8 mouse cellular contexts compared by ENCODE assay signal in genomic region chr14:47297785-47298407, GRCm38 (mm10). TPM values are rescaled to one million over a fixed set of nuclear protein-coding genes. Genes with fewer than 3 reads are reported as not detected.
DNase-seq lines count a peak whose midpoint lies in the region; ATAC-seq and TF ChIP-seq lines count a peak whose summit lies in the region.

Gene Mapk1ip1l (plus strand): TSS chr14:47298266.

- TF ChIP-seq POLR2A in MEL (IDR thresholded peaks at IDR 0.05; ENCODE audit: control insufficient read depth in 1 of 2, insufficient read depth in 1 of 2, low read depth in 1 of 2, low read length in 2 of 2, poor library complexity in 1 of 2), result peak; percentile 83 to 92
- TF ChIP-seq POLR2A in cerebellum, adult 2 months (IDR thresholded peaks at IDR 0.05; ENCODE audit: borderline replicate concordance, insufficient read depth, low read length), result peak; percentile 54; the same call in 1 of the 2 replicates

- no peaks in the 10 kb centered on the region for H3K9me3 ChIP-seq in MEL (replicated peaks; ENCODE audit: insufficient read depth, low read length)
- H3K9me3 ChIP-seq in lung, embryonic 16.5 days (ENCODE audit: control insufficient read depth, low read length), result no peaks in the 10 kb centered on the region

- ATAC-seq in hematopoietic stem cell, adult 5-6 weeks (replicated peaks in 1 of 2; ENCODE audit: insufficient read depth in 1 of 2, low FRiP score in 2 of 2, low TSS enrichment in 1 of 2, low read depth in 1 of 2, poor library complexity in 2 of 2, severe bottlenecking in 2 of 2), result peak; percentile 84 to 98
- peak; percentile 91 for ATAC-seq in lung, embryonic 16.5 days (ENCODE audit: low read depth)

- peaks cover 1 to 40% of the 10 kb centered on the region in 2 experiments; a peak in 2 of 4 replicates for H3K36me3 ChIP-seq in MEL (ENCODE audit: control insufficient read depth in 1 of 2, insufficient read depth in 2 of 2, low read length in 2 of 2)
- no peaks in the 10 kb centered on the region for H3K36me3 ChIP-seq in lung, embryonic 16.5 days (ENCODE audit: control insufficient read depth, insufficient read depth, low read length)

- WGBS in cerebellum, adult 2 months, result under 1% methylated on average over 34 of the region's 34 CpGs
- WGBS in lung, embryonic 16.5 days, result under 1% methylated on average over 34 of the region's 34 CpGs

- peak within 1 kb of the TSS; percentile 98 for H3K9ac ChIP-seq in MEL (ENCODE audit: control insufficient read depth, low read depth, low read length, poor library complexity, severe bottlenecking)
- H3K9ac ChIP-seq in lung, embryonic 16.5 days (ENCODE audit: low read length), result peak within 1 kb of the TSS; percentile 96

- H3K4me1 ChIP-seq in MEL (ENCODE audit: control insufficient read depth in 1 of 2, insufficient read depth in 2 of 2, low read length in 2 of 2), result peaks cover 5 to 12% of the 10 kb centered on the region in 2 experiments
- 0 out of 2 replicates have a peak, but pooled peaks cover 4% of the 10 kb centered on the region for H3K4me1 ChIP-seq in cerebellum, adult 2 months (ENCODE audit: control insufficient read depth, insufficient read depth, low read length)
- peaks cover 11% of the 10 kb centered on the region for H3K4me1 ChIP-seq in lung, embryonic 16.5 days (replicated peaks; ENCODE audit: control insufficient read depth, insufficient read depth, low read length)

- peak within 1 kb of the TSS; percentile 90 for H3K27ac ChIP-seq in MEL (ENCODE audit: control insufficient read depth, low read depth, low read length)
- peak within 1 kb of the TSS; percentile 94 for H3K27ac ChIP-seq in cerebellum, adult 2 months (ENCODE audit: insufficient read depth, low read length)
- peak within 1 kb of the TSS; percentile 96 for H3K27ac ChIP-seq in lung, embryonic 16.5 days (ENCODE audit: low read length)

- no peaks in the 10 kb centered on the region for H3K27me3 ChIP-seq in MEL (ENCODE audit: control insufficient read depth in 1 of 2, insufficient read depth in 2 of 2, low read length in 2 of 2)
- H3K27me3 ChIP-seq in cerebellum, adult 2 months (ENCODE audit: control insufficient read depth, insufficient read depth, low read length), result no peaks in the 10 kb centered on the region
- H3K27me3 ChIP-seq in lung, embryonic 16.5 days (ENCODE audit: control insufficient read depth, insufficient read depth, low read depth, low read length), result no peaks in the 10 kb centered on the region

- H3K4me2 ChIP-seq in lung, embryonic 16.5 days (ENCODE audit: low read depth, low read length), result peak within 1 kb of the TSS; percentile 76

- peaks cover 42% of the 10 kb centered on the region for H3K79me2 ChIP-seq in MEL (ENCODE audit: control insufficient read depth, insufficient read depth, low read length, poor library complexity)

- peak; percentile 57 to 91 (median 78); a peak in 5 of 6 replicates for TF ChIP-seq CTCF in MEL (IDR thresholded peaks at IDR 0.05 in 2 of 3, conservative IDR thresholded peaks at IDR 0.05 in 1 of 3; ENCODE audit: control insufficient read depth in 1 of 3, insufficient read depth in 1 of 3, low read depth in 2 of 3, low read length in 3 of 3, poor library complexity in 1 of 3, severe bottlenecking in 1 of 3)
- TF ChIP-seq CTCF in cerebellum, adult 2 months (IDR thresholded peaks at IDR 0.05; ENCODE audit: borderline replicate concordance, insufficient read depth, low read depth, low read length), result peak; percentile 65

- peak within 1 kb of the TSS; percentile 96 for H3K4me3 ChIP-seq in MEL (ENCODE audit: control insufficient read depth in 1 of 2, insufficient read depth in 1 of 2, low read depth in 2 of 2, low read length in 2 of 2)
- peak within 1 kb of the TSS; percentile 96 for H3K4me3 ChIP-seq in cerebellum, adult 2 months (replicated peaks; ENCODE audit: insufficient read depth, low read depth, low read length)
- peak within 1 kb of the TSS; percentile 82 for H3K4me3 ChIP-seq in lung, embryonic 16.5 days (ENCODE audit: low read length)

- peak; percentile 90 for DNase-seq in MEL (ENCODE audit: low read depth, low spot score)
- DNase-seq in cerebellum, adult 2 months, result peak; percentile 86 to 93
- DNase-seq in forelimb bud, embryonic 11.5 days (ENCODE audit: low read depth, low spot score), result peak; percentile 81
- DNase-seq in layer of hippocampus, adult 9-10 months (ENCODE audit: low spot score), result peak; percentile 65
- peak; percentile 90 for DNase-seq in ovary, postnatal 10 days (ENCODE audit: low spot score)
- DNase-seq in thymus, postnatal 10 days (ENCODE audit: low spot score in 2 of 2), result peak; percentile 78 to 89

- no peak for TF ChIP-seq RAD21 in MEL (IDR thresholded peaks at IDR 0.05; ENCODE audit: low read depth, low read length)

- TF ChIP-seq EP300 in MEL (IDR thresholded peaks at IDR 0.05; ENCODE audit: low read depth in 1 of 2, low read length in 2 of 2), result peak in 1 of 2 experiments; percentile 35; a peak in 2 of 4 replicates

TF ChIP-seq in MEL, 35 proteins besides CTCF, POLR2A, EP300 and RAD21:
- TF ChIP-seq RCOR1 (IDR thresholded peaks at IDR 0.05; ENCODE audit: low read depth, low read length), result 0 out of 2 replicates have a peak, but pooled peaks have one; percentile 12
- TF ChIP-seq BHLHE40 (IDR thresholded peaks at IDR 0.05; ENCODE audit: borderline replicate concordance, low read depth, low read length), result 0 out of 2 replicates have a peak, but pooled peaks have one; percentile 5
- TF ChIP-seq SMC3 (IDR thresholded peaks at IDR 0.05; ENCODE audit: low read depth, low read length), result no peak
- TF ChIP-seq KAT2A (conservative IDR thresholded peaks at IDR 0.05; ENCODE audit: low read depth, low read length), result no peak; the same call in 1 of the 2 replicates
- peak; percentile 87 for TF ChIP-seq NELFE (IDR thresholded peaks at IDR 0.05; ENCODE audit: low read depth, low read length)
- TF ChIP-seq POLR2AphosphoS5 (IDR thresholded peaks at IDR 0.05; ENCODE audit: borderline replicate concordance, low read depth, low read length), result no peak
- no peak for TF ChIP-seq CHD2 (IDR thresholded peaks at IDR 0.05; ENCODE audit: low read length)
- TF ChIP-seq TCF12 (IDR thresholded peaks at IDR 0.05; ENCODE audit: low read depth, low read length), result peak; percentile 57
- peak; percentile 60; the same call in 1 of the 2 replicates for TF ChIP-seq E2F4 (IDR thresholded peaks at IDR 0.05; ENCODE audit: borderline replicate concordance, low read depth, low read length)
- 0 out of 2 replicates have a peak, but pooled peaks have one; percentile 37 for TF ChIP-seq MYB (IDR thresholded peaks at IDR 0.05; ENCODE audit: low read depth, low read length)
- TF ChIP-seq USF1 (IDR thresholded peaks at IDR 0.05; ENCODE audit: low read depth, low read length), result 0 out of 2 replicates have a peak, but pooled peaks have one; percentile 17
- peak; percentile 85 for TF ChIP-seq MAX (IDR thresholded peaks at IDR 0.05; ENCODE audit: low read length)
- TF ChIP-seq CHD1 (IDR thresholded peaks at IDR 0.05; ENCODE audit: low read depth, low read length), result no peak
- peak; percentile 85 for TF ChIP-seq MXI1 (IDR thresholded peaks at IDR 0.05; ENCODE audit: low read depth, low read length)
- no peak for TF ChIP-seq MAFK (IDR thresholded peaks at IDR 0.05; ENCODE audit: borderline replicate concordance, low read depth, low read length)
- TF ChIP-seq UBTF (IDR thresholded peaks at IDR 0.05; ENCODE audit: borderline replicate concordance, insufficient read depth, low read depth, low read length), result no peak
- TF ChIP-seq ZKSCAN1 (IDR thresholded peaks at IDR 0.05; ENCODE audit: low read depth, low read length), result no peak
- peak; percentile 72; the same call in 1 of the 2 replicates for TF ChIP-seq MYC (IDR thresholded peaks at IDR 0.05; ENCODE audit: low read depth, low read length)
- no peak for TF ChIP-seq TAL1 (IDR thresholded peaks at IDR 0.05; ENCODE audit: low read length)
- no peak for TF ChIP-seq NRF1 (IDR thresholded peaks at IDR 0.05; ENCODE audit: insufficient read depth, low read depth, low read length, poor library complexity, severe bottlenecking)
- no peak for TF ChIP-seq GATA1 (IDR thresholded peaks at IDR 0.05; ENCODE audit: low read depth, low read length)
- TF ChIP-seq ZC3H11A (IDR thresholded peaks at IDR 0.05; ENCODE audit: low read depth, low read length), result no peak
- TF ChIP-seq POLR2AphosphoS2 (IDR thresholded peaks at IDR 0.05; ENCODE audit: low read length), result peak; percentile 82
- no peak for TF ChIP-seq GABPA (IDR thresholded peaks at IDR 0.05; ENCODE audit: low read depth, low read length)
- TF ChIP-seq JUND (IDR thresholded peaks at IDR 0.05; ENCODE audit: low read depth, low read length), result no peak
- peak; percentile 60 for TF ChIP-seq ZMIZ1 (IDR thresholded peaks at IDR 0.05; ENCODE audit: low read depth, low read length)
- TF ChIP-seq MAZ (IDR thresholded peaks at IDR 0.05; ENCODE audit: low read depth, low read length), result peak; percentile 89; the same call in 1 of the 2 replicates
- TF ChIP-seq ETS1 (IDR thresholded peaks at IDR 0.05; ENCODE audit: low read depth, low read length), result peak; percentile 35; the same call in 1 of the 2 replicates
- peak; percentile 88 for TF ChIP-seq HCFC1 (IDR thresholded peaks at IDR 0.05; ENCODE audit: low read depth, low read length)
- TF ChIP-seq MEF2A (IDR thresholded peaks at IDR 0.05; ENCODE audit: extremely low read depth, insufficient replicate concordance, low read depth, low read length, poor library complexity, severe bottlenecking), result no peak
- peak; percentile 63 for TF ChIP-seq TBP (IDR thresholded peaks at IDR 0.05; ENCODE audit: low read depth, low read length)
- no peak for TF ChIP-seq USF2 (IDR thresholded peaks at IDR 0.05; ENCODE audit: borderline replicate concordance in 1 of 2, insufficient read depth in 1 of 2, low read depth in 1 of 2, low read length in 2 of 2)
- TF ChIP-seq SIN3A (IDR thresholded peaks at IDR 0.05; ENCODE audit: low read length), result peak; percentile 85
- TF ChIP-seq ELF1 (IDR thresholded peaks at IDR 0.05; ENCODE audit: low read depth, low read length), result peak; percentile 82
- TF ChIP-seq ZNF384 (IDR thresholded peaks at IDR 0.05; ENCODE audit: low read depth, low read length), result no peak

RNA-seq across cellular contexts. Expression of gene Mapk1ip1l, which starts in this region (rescaled TPM):
- total RNA-seq in MEL (2012; rRNA removed), result 33.8 and 37.8 TPM in 2 replicates
- 100 to 1,000 TPM in 1 of 2 experiments, 10 to 100 TPM in 1; 59.5 to 159 TPM for polyA plus RNA-seq in MEL (2012; ENCODE audit: insufficient read depth in 1 of 2, insufficient read length in 2 of 2, low read depth in 1 of 2, low replicate concordance in 2 of 2, missing spikeins in 1 of 2)
- 23.0 and 23.4 TPM in 2 replicates for polyA plus RNA-seq in cerebellum, adult 2 months (2012; rRNA removed)
- total RNA-seq in hematopoietic stem cell, adult 5-6 weeks (2017), result 59.2 and 77.2 TPM in 2 replicates
- polyA plus RNA-seq in lung, embryonic 16.5 days (2015; fragmentation: Nextera tagmentation; extraction: Ambion mirVana), result 63.0 and 71.0 TPM in 2 replicates

Comparison
In these comparisons a context has a peak if more than half of its experiments do, and no peak if none do; other contexts are left out.
1. Peak in every context shown above with its lines: DNase-seq, ATAC-seq, H3K4me3 ChIP-seq and H3K27ac ChIP-seq.